Mouse (Mus musculus): Measurements from ENCODE around the gene Cphx2. TPM values are rescaled to one million over a fixed set of nuclear protein-coding genes. Genes with fewer than 3 reads are reported as not detected.
"Not testable (repeated sequence)": the region's sequence is repeated elsewhere in the genome, so short reads cannot be mapped to it uniquely, and the experiment has no call there.

The Cphx2 gene
- not detected in 2 replicates for polyA plus RNA-seq (2014; fragmentation: Nextera tagmentation; extraction: Ambion mirVana)

DNA sequence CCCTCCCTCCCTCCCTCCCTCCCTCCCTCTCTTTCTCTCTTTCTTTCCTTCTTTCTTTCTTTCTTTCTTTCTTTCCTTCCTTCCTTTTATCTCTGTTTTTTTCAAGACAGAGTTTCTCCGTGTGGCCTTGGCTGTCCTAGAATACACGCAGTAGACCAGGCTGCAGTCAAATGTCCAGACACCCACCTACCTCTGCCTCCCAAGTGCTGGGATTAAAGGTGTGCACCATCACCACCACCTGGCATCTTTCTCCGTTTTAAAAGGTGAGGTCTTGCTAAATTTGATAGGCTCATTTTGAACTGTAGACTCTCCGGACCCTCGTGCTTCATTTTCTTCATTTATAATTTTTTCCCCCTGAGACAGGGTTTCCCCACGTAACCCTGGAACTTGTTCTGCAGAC lies at the start of gene Cphx2:
Cphx2 (plus strand) TSS at position 301 of the 400 bp plus-strand sequence.
- not testable (repeated sequence) for H3K27ac ChIP-seq (ENCODE audit: low read depth, low read length); H3K36me3 ChIP-seq (ENCODE audit: control insufficient read depth, insufficient read depth, low read length); H3K9ac ChIP-seq (ENCODE audit: low read depth, low read length); H3K4me3 ChIP-seq (ENCODE audit: low read depth, low read length); H3K27me3 ChIP-seq (ENCODE audit: control insufficient read depth, insufficient read depth, low read length); H3K9me3 ChIP-seq (replicated peaks; ENCODE audit: control insufficient read depth, low read length); ATAC-seq (replicated peaks; ENCODE audit: insufficient number of reproducible peaks, low FRiP score, low TSS enrichment); H3K4me1 ChIP-seq (ENCODE audit: control insufficient read depth, insufficient read depth, low read length); H3K4me2 ChIP-seq
- no CpG with 5 or more reads among the region's 6 CpGs for WGBS (ENCODE audit: insufficient replicate concordance)

DNA sequence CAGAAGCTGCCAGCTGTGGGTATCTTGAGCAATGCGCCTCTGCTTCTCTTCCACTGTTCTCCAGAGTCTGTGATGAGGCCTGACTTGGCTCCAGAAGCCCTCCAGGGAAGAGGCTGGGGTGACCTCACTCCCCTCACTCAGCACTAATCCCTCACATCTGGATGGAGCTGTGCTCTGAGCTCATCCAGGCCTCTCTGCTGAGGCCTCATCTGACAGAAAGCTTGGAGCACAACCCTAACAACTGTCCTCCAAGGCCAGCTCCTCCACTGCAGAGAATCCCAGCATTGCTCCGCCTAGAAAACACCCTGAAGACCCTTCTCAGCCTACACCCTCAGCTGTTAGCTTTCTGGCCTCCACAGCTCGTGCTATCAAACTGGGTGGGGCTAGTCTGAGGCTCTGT lies 47.0 kb upstream of the Cphx2 start:
- not testable (repeated sequence) for H3K9me3 ChIP-seq (replicated peaks; ENCODE audit: control insufficient read depth, low read length); H3K4me1 ChIP-seq (ENCODE audit: control insufficient read depth, insufficient read depth, low read length); H3K27me3 ChIP-seq (ENCODE audit: control insufficient read depth, insufficient read depth, low read length); ATAC-seq (replicated peaks; ENCODE audit: insufficient number of reproducible peaks, low FRiP score, low TSS enrichment); H3K27ac ChIP-seq (ENCODE audit: low read depth, low read length); H3K36me3 ChIP-seq (ENCODE audit: control insufficient read depth, insufficient read depth, low read length); H3K4me3 ChIP-seq (ENCODE audit: low read depth, low read length); H3K9ac ChIP-seq (ENCODE audit: low read depth, low read length); H3K4me2 ChIP-seq
- WGBS (ENCODE audit: insufficient replicate concordance), result no CpG with 5 or more reads among the region's 3 CpGs

DNA sequence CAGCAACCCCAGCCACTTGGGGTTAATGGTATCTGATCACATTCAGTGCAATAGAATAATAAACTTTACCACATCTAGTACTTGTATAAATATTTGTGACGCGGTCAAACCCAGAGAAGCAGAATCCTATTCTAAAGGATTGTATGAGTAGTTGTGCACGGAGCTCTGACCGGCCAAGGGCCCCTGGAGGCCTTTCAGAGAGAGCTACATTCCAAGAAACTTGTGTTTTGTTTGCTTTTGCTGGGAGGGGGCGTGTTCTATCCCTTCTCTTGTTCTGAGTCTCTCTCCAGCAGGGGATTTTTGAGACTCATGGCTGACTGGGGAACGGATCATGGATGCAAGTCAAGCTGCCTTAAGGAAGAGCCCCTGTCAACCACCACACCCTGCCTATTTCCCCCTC lies 45.9 kb upstream of the Cphx2 start:
- H3K36me3 ChIP-seq (ENCODE audit: control insufficient read depth, insufficient read depth, low read length); ATAC-seq (replicated peaks; ENCODE audit: insufficient number of reproducible peaks, low FRiP score, low TSS enrichment); H3K9me3 ChIP-seq (replicated peaks; ENCODE audit: control insufficient read depth, low read length); H3K9ac ChIP-seq (ENCODE audit: low read depth, low read length); H3K4me3 ChIP-seq (ENCODE audit: low read depth, low read length); H3K4me2 ChIP-seq; H3K27ac ChIP-seq (ENCODE audit: low read depth, low read length); H3K4me1 ChIP-seq (ENCODE audit: control insufficient read depth, insufficient read depth, low read length); H3K27me3 ChIP-seq (ENCODE audit: control insufficient read depth, insufficient read depth, low read length): not testable (repeated sequence)
- no CpG with 5 or more reads among the region's 6 CpGs for WGBS (ENCODE audit: insufficient replicate concordance)

DNA sequence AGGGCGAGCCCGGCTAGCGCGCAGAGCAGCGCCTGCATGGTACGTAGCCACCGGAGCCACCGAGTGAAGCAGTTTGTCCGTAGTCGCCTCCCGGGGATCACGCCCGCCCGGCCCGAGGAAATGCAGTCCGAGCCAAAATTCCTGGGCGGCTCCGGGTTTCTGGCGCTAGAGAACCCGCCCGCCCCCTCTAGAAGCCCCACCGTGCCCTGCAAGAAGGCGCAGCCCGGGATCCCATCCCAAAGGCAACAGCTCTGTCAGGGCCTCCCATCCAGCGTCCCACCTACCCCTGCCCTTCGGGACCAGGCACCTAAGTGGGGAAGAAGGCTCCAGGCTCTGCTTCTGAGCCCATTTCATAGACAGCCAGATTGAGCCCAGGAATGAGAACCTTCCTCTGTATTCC lies 38.7 kb upstream of the Cphx2 start, which contains the start of gene Gm9780:
Gm9780 (minus strand) TSS at position 101 of the 400 bp plus-strand sequence.
- ATAC-seq (replicated peaks; ENCODE audit: insufficient number of reproducible peaks, low FRiP score, low TSS enrichment); H3K4me2 ChIP-seq; H3K4me3 ChIP-seq (ENCODE audit: low read depth, low read length); H3K27ac ChIP-seq (ENCODE audit: low read depth, low read length); H3K27me3 ChIP-seq (ENCODE audit: control insufficient read depth, insufficient read depth, low read length); H3K36me3 ChIP-seq (ENCODE audit: control insufficient read depth, insufficient read depth, low read length); H3K4me1 ChIP-seq (ENCODE audit: control insufficient read depth, insufficient read depth, low read length); H3K9me3 ChIP-seq (replicated peaks; ENCODE audit: control insufficient read depth, low read length); H3K9ac ChIP-seq (ENCODE audit: low read depth, low read length): not testable (repeated sequence)
- WGBS (ENCODE audit: insufficient replicate concordance), result no CpG with 5 or more reads among the region's 26 CpGs

DNA sequence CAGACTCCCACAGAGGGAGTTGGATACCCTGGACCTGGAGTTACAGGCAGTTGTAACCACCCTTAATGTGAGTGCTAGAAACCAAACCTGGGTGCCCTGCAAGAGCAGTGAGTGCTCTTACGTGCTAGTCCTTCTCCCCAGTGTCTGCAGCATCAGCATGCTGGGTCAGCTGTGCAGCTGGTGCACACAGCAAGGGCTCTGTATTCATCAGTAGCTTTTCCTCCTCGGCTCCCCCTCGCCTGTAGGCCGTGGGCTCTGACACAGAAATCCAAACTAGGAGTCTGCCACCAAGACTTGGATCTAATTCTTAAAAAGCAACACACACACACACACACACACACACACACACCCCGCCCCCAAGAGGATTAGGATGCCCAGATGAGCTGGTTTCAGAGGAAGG lies 36.3 kb upstream of the Cphx2 start:
- H3K27me3 ChIP-seq (ENCODE audit: control insufficient read depth, insufficient read depth, low read length); H3K4me2 ChIP-seq; H3K36me3 ChIP-seq (ENCODE audit: control insufficient read depth, insufficient read depth, low read length); H3K9ac ChIP-seq (ENCODE audit: low read depth, low read length); H3K4me1 ChIP-seq (ENCODE audit: control insufficient read depth, insufficient read depth, low read length); H3K27ac ChIP-seq (ENCODE audit: low read depth, low read length); ATAC-seq (replicated peaks; ENCODE audit: insufficient number of reproducible peaks, low FRiP score, low TSS enrichment); H3K4me3 ChIP-seq (ENCODE audit: low read depth, low read length); H3K9me3 ChIP-seq (replicated peaks; ENCODE audit: control insufficient read depth, low read length): not testable (repeated sequence)
- WGBS (ENCODE audit: insufficient replicate concordance), result no CpG with 5 or more reads among the region's 5 CpGs

DNA sequence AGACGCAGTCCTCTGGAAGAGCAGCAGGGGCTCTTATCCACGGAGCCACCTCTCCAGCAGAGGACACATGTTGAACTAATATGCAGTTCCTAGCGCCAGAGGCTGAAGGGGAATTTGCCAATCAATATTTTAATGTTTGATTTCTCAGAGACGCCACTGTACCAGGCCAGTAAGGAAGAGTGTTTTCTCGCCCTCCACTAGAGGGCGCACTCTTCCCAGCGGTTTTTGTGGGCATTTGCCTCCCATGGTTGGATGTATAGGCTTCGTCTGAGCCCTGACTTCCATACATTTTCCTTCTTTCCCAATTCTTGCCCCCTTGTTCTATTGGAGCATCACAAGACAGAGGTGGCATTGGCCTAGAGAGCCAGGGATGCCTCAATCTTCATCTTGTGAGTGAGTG lies 34.3 kb upstream of the Cphx2 start:
- WGBS (ENCODE audit: insufficient replicate concordance), result no CpG with 5 or more reads among the region's 8 CpGs
- H3K4me3 ChIP-seq (ENCODE audit: low read depth, low read length); H3K27ac ChIP-seq (ENCODE audit: low read depth, low read length); H3K9me3 ChIP-seq (replicated peaks; ENCODE audit: control insufficient read depth, low read length); ATAC-seq (replicated peaks; ENCODE audit: insufficient number of reproducible peaks, low FRiP score, low TSS enrichment); H3K9ac ChIP-seq (ENCODE audit: low read depth, low read length); H3K4me1 ChIP-seq (ENCODE audit: control insufficient read depth, insufficient read depth, low read length); H3K4me2 ChIP-seq; H3K36me3 ChIP-seq (ENCODE audit: control insufficient read depth, insufficient read depth, low read length); H3K27me3 ChIP-seq (ENCODE audit: control insufficient read depth, insufficient read depth, low read length): not testable (repeated sequence)

DNA sequence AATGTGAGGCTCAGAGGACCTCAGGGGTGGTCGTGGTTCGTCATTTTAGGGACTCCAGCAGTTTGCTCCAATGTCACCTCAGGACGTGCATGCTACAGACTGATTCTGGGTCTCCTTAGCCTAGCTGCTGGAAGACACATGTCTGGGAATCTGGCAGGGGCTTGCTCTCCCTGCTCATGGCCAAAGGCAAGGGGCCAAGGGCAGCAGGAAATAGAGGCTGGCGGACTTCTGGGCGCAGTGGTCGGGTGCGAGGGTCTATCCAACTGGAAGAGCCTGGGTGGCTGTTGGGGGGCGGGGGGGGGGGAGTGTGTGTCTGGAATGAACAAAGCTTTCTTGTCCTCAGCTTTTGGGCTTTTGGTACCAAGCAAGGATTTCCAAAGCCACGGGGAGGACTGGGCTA lies 32.5 kb upstream of the Cphx2 start:
- H3K4me1 ChIP-seq (ENCODE audit: control insufficient read depth, insufficient read depth, low read length); H3K36me3 ChIP-seq (ENCODE audit: control insufficient read depth, insufficient read depth, low read length); ATAC-seq (replicated peaks; ENCODE audit: insufficient number of reproducible peaks, low FRiP score, low TSS enrichment); H3K9ac ChIP-seq (ENCODE audit: low read depth, low read length); H3K9me3 ChIP-seq (replicated peaks; ENCODE audit: control insufficient read depth, low read length); H3K4me2 ChIP-seq; H3K4me3 ChIP-seq (ENCODE audit: low read depth, low read length); H3K27ac ChIP-seq (ENCODE audit: low read depth, low read length); H3K27me3 ChIP-seq (ENCODE audit: control insufficient read depth, insufficient read depth, low read length): not testable (repeated sequence)
- no CpG with 5 or more reads among the region's 9 CpGs for WGBS (ENCODE audit: insufficient replicate concordance)

DNA sequence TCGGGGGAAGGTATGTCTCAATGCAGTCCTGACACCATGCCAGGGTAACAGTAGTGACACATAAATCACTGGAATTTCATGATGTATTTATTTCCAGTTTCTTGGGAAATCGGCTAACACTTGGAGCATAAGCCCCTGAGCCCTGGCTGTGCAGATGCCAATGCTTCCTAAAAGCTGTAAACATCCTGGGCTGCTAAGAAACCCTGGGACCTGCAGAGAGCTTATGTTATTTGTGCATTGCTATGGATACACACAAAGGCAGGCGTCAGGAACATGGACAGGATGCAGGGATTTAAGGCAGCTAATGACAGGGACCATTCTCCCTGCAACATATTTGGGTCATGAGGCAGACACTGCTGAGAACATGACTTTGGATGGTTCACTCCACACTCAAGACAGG lies 23.1 kb upstream of the Cphx2 start:
- H3K4me2 ChIP-seq; ATAC-seq (replicated peaks; ENCODE audit: insufficient number of reproducible peaks, low FRiP score, low TSS enrichment); H3K27me3 ChIP-seq (ENCODE audit: control insufficient read depth, insufficient read depth, low read length); H3K4me3 ChIP-seq (ENCODE audit: low read depth, low read length); H3K4me1 ChIP-seq (ENCODE audit: control insufficient read depth, insufficient read depth, low read length); H3K9me3 ChIP-seq (replicated peaks; ENCODE audit: control insufficient read depth, low read length); H3K27ac ChIP-seq (ENCODE audit: low read depth, low read length); H3K9ac ChIP-seq (ENCODE audit: low read depth, low read length); H3K36me3 ChIP-seq (ENCODE audit: control insufficient read depth, insufficient read depth, low read length): not testable (repeated sequence)
- no CpG with 5 or more reads among the region's 3 CpGs for WGBS (ENCODE audit: insufficient replicate concordance)

DNA sequence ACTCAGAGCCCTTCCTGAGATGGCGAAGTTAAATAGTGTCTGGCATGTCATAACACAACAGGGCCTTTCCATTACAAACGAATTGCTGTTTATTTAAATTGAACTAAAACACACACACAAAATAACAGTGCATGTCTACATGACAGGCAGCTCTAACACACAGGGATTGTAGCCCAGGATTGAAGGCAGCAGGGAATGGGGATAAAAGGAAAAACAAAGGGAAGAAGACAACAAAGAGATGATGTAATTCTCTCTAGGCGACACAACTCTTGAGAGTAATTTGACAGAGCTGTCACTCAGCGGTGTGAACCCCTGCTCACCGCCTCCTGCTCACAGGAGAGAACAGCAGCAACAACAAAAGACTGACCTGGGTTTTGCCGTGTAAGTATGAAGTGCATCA lies 22.0 kb upstream of the Cphx2 start:
- H3K4me2 ChIP-seq; H3K9ac ChIP-seq (ENCODE audit: low read depth, low read length); H3K27me3 ChIP-seq (ENCODE audit: control insufficient read depth, insufficient read depth, low read length); H3K4me3 ChIP-seq (ENCODE audit: low read depth, low read length); ATAC-seq (replicated peaks; ENCODE audit: insufficient number of reproducible peaks, low FRiP score, low TSS enrichment); H3K27ac ChIP-seq (ENCODE audit: low read depth, low read length); H3K9me3 ChIP-seq (replicated peaks; ENCODE audit: control insufficient read depth, low read length); H3K4me1 ChIP-seq (ENCODE audit: control insufficient read depth, insufficient read depth, low read length); H3K36me3 ChIP-seq (ENCODE audit: control insufficient read depth, insufficient read depth, low read length): not testable (repeated sequence)
- WGBS (ENCODE audit: insufficient replicate concordance), result no CpG with 5 or more reads among the region's 6 CpGs
